Mouse (Mus musculus): ENCODE results near the gene Ncdn.

Ncdn gene

DNA sequence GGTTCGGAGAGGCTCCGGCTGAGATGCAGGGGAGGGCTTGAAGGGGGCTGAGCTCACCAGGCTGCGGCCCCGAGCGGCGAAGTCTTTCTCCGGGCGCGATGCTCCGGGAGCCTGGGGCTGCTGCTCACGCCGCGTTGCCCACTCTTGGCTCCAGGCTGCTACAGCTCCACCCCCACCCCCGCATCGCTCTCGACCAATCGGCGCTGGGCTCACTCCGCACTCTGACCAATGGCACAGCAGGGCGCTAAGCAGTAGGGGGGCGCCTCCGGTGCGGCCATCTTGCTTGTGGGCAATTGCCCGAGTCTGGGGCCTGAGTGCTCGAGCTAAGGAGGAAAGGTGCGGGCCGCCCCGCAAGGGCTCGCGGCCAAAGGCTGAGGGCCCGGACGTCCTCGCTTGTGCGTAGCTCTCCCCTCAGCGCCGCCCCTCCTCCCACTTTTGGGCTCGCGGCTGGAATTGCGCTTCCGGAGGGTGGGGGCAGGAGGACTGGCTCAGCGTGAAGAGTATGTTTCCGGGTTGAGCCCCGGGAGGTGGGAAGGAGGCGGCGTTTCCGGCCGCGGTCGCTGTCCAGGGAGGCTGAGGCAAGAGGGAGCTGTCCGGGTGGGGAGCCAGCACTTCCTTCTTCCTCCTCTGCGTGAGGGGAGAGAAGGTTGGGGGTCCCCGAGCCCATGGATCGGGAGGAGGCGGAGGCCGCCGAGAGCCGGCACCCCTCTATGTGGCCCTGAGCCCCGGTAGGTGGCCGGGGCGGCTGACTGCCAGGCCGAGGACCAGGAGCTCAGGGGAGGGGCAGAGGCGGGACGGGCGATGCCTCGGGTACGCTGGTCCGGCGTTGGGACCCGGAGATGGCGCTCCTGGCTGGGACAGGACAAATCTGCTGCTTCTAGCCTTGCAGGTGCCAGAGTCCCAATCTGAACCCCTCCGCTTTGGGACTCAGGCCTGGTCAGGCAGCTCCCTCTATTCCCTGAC is at the start of gene Ncdn, which contains the start of gene AU040320:
TSS of gene Ncdn (minus strand) at position 171 of the 963 bp plus-strand sequence.
TSS of gene AU040320 (plus strand) at position 277 of the 963 bp plus-strand sequence.
- DNase-seq (ENCODE audit: low read depth, low spot score) = peak; percentile 98

GRCm38 (mm10) chr4:126802174-126802573 is 48.9 kb upstream of the Ncdn start:
- DNase-seq (ENCODE audit: low read depth, low spot score) = no peak

- DNase-seq (ENCODE audit: low read depth, low spot score) = no peak
These were observed 39.3 kb upstream of the Ncdn start for GRCm38 (mm10) chr4:126792341-126793102.

GRCm38 (mm10) chr4:126782996-126783395 is 29.8 kb upstream of the Ncdn start:
- no peak for DNase-seq (ENCODE audit: low read depth, low spot score)

DNA sequence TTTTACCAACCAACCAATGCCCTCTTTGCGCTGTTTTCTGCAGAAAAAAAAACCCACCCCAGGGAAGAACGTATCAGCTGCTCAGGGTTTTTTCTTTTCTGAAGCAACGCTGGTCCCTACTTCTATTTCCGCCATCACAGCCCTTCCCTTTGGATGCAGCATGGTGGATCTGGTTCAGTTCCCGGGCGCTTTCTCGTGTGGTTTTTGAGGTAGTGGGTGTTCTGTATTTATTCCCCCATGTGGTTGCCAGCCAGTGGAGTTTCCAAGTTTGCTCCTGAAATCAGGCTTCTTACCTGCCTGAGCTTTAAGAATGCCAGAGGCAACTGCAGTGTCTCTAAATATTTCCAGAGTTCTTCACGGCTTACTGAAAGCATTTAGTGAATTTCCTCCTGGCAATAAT is 29.3 kb upstream of the Ncdn start:
- no peak for DNase-seq (ENCODE audit: low read depth, low spot score)

GRCm38 (mm10) chr4:126781871-126782270 is 28.6 kb upstream of the Ncdn start:
- no peak for DNase-seq (ENCODE audit: low read depth, low spot score)

- DNase-seq (ENCODE audit: low read depth, low spot score) = no peak
These were observed 26.9 kb upstream of the Ncdn start for GRCm38 (mm10) chr4:126779826-126780775.

- DNase-seq (ENCODE audit: low read depth, low spot score) = no peak
These were observed 25.9 kb upstream of the Ncdn start for GRCm38 (mm10) chr4:126779148-126779581.

DNA sequence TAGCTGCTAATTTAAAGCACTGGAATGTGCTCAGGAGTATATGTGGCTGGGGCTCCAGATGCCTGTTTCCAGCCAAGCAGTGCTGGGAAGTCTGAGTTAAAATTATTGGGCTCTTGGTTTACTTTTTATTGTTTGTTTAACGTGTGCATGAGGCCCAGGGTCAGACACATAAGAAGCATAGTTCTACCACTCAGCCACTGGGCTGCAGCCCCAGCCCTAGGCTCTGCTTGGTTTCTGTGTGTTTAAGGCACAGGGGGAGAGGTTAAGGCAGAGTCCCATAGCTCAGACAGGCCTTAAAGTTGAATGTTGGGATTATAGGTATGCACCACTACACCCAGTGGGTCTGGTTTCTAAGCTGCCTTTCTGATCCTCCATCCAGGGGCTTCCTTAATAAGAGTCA is 21.9 kb upstream of the Ncdn start:
- DNase-seq (ENCODE audit: low read depth, low spot score) = no peak

GRCm38 (mm10) chr4:126773871-126774270 is 20.6 kb upstream of the Ncdn start:
- no peak for DNase-seq (ENCODE audit: low read depth, low spot score)

DNA sequence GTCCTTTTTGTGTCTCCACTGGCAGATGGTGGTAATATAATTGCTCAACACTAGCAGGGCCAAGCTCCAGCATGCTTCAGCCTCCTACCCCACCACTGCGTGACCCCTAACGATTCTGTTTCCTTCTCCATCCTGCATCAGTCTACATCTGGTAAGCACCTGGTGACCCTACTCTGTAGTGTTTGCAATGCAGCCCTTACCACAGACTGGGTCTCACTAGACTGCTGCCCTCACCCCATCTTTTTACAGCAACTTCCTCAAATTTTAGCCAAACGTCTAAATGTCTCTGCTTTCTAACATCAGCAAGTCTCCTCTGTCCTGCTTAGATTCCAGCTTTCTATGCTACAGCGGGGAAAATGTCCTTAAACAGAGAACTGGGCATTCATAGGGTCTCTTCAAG is 17.6 kb upstream of the Ncdn start:
- no peak for DNase-seq (ENCODE audit: low read depth, low spot score)

GRCm38 (mm10) chr4:126769800-126770563 is 16.7 kb upstream of the Ncdn start:
- DNase-seq (ENCODE audit: low read depth, low spot score) = no peak

- no peak for DNase-seq (ENCODE audit: low read depth, low spot score)
These were observed 10.2 kb upstream of the Ncdn start for GRCm38 (mm10) chr4:126763483-126763882.

DNA sequence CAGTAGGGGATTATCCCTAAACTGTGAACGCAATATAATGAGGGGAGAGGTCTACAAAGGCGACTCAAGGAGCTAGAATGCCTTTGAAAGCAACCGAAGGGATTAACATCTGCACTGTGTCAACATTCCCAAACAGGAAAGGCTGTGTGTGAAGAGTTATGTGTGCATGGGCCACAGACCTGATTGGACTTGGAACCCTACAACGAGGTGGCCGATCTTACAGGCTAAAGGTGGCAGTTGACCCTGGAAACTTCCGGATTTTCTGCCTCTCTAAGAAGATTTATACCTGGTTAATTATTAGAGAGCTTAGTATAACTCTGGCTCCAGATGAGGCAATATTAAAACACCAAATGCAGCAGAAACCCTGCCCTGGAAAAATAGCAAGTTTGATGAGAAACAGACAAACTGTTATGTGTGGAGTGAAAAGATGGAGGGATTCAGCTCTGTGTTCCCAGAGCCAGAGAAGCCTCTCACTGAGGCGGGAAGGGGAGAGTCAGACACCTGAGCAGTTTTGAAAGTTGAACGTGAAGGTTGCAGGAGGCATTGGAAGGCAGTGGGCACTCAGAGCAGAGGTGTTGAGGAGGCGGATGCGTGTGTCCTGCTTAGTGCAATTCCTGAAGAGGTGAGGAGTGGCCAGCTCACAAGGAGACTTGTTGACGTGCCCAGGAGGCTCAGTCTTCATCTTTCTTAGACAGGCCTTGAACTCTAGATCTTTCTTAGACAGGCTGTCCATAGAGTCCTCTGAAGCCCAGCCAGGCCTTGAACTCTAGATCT is 9.5 kb upstream of the Ncdn start:
- no peak for DNase-seq (ENCODE audit: low read depth, low spot score)

- DNase-seq (ENCODE audit: low read depth, low spot score) = no peak
These were observed 6.2 kb upstream of the Ncdn start for GRCm38 (mm10) chr4:126759435-126759834.

DNA sequence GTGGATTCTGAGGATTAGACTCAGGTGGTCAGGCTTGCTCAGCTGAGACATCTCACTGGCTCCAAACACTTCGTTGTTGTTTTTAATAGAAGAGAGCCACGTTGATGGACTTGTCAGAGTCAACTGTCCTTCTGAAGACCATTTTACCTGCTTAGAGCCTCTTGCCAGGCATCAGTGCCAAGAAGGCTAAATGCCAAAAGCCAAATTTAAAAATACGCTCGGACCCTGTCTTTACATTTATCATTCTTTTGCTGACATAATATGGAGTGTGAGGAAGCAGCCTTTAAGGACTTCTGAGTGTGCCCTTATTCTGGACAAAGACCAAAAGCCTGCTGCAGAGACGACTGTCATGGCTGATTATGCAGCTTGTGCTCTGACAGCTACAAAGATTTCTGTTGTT is 5.1 kb upstream of the Ncdn start:
- no peak for DNase-seq (ENCODE audit: low read depth, low spot score)

DNA sequence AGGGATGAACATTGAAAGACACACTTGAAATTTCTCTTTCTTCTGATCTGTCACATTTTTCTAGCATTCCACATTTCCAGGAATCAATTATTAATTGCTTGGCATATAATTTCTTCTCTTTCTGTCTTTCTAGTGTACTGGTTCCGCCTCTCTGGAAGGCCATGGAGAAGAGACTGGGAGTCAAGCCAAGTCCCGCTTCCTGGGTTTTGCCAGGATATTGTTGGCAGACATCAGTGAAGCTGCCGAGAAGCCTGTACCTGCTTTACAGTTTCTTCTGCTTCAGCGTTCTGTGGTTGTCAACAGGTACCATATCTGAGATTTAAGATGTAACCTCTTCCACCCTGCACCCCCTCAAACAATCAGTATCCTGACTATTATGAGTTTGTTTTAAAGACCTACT is 3.5 kb upstream of the Ncdn start:
- no peak for DNase-seq (ENCODE audit: low read depth, low spot score)

- DNase-seq (ENCODE audit: low read depth, low spot score) = no peak
These were observed 1.6 kb upstream of the Ncdn start for GRCm38 (mm10) chr4:126754736-126755374.

DNA sequence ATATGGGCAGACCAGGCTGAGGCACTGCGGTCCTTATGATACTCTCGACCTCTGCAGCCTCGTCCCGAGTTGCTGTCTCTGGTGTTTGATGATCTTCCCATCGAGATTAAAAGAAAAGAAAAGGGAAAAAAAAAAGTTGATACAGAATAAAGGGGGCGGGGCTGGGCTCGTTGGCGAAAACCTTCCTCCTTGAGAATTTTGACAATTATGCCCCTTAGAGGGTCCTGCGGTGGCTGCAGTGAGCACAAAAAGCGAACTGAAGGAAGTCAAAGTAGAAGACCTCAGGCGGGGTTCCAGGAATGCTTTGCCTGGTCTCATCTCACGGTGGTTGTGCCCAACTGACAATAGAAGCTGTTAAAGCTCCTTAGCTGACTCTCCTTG is 983 bp upstream of the Ncdn start:
- DNase-seq (ENCODE audit: low read depth, low spot score) = no peak

Data from mesoderm, embryonic 11.5 days (tissue).